Comparison of ENCODE assay signal across 10 mouse cellular contexts in genomic region chr6:129254949-129255602, GRCm38 (mm10). TPM values are rescaled to one million over a fixed set of nuclear protein-coding genes. Genes with fewer than 3 reads are reported as not detected.
DNase-seq lines count a peak whose midpoint lies in the region; ATAC-seq lines count a peak whose summit lies in the region.
"Had no signal": no experiment of that assay in that cellular context is flagged by ENCODE, and none has a peak within 500 bp of the region (broad histone marks: within the 10 kb centered on the region; RNA-seq: fewer than 3 reads in every experiment).

No protein-coding gene starts in this region.

- no peaks in the 10 kb centered on the region for H3K27me3 ChIP-seq in intestine, embryonic 14.5 days (replicated peaks; ENCODE audit: control insufficient read depth, insufficient read depth, low read length)
- H3K27me3 ChIP-seq in neural tube, embryonic 14.5 days (ENCODE audit: control insufficient read depth, insufficient read depth, low read length): no peaks in the 10 kb centered on the region
- H3K27me3 ChIP-seq: embryonic facial prominence, embryonic 15.5 days; liver, embryonic 15.5 days had no signal

- no peak overlapping the region for H3K4me2 ChIP-seq in intestine, embryonic 14.5 days (ENCODE audit: low read length)
- no peak overlapping the region for H3K4me2 ChIP-seq in neural tube, embryonic 14.5 days (ENCODE audit: low read depth, low read length)
- H3K4me2 ChIP-seq: embryonic facial prominence, embryonic 15.5 days; liver, embryonic 15.5 days had no signal

- WGBS in intestine, embryonic 14.5 days: 19% methylated on average over 4 of the region's 4 CpGs
- WGBS in neural tube, embryonic 14.5 days: 22% methylated on average over 4 of the region's 4 CpGs

- no peaks in the 10 kb centered on the region for H3K36me3 ChIP-seq in intestine, embryonic 14.5 days (ENCODE audit: control insufficient read depth, insufficient read depth, low read length)
- H3K36me3 ChIP-seq in neural tube, embryonic 14.5 days (ENCODE audit: control insufficient read depth, insufficient read depth, low read length): no peaks in the 10 kb centered on the region
- H3K36me3 ChIP-seq: embryonic facial prominence, embryonic 15.5 days; liver, embryonic 15.5 days had no signal

- peak; percentile 58 for DNase-seq in kidney, adult 9 months
- DNase-seq in kidney, adult 11 months: no peak
- peak; percentile 71 for DNase-seq in ES-CJ7 (ENCODE audit: low read depth, low spot score)
- no peak for DNase-seq in intestine, embryonic 14.5 days (ENCODE audit: low spot score)
- DNase-seq in right cerebral cortex, postnatal 10 days (ENCODE audit: low spot score in 2 of 2): no peak
- DNase-seq in ovary, postnatal 10 days (ENCODE audit: low spot score): no peak

- no peak overlapping the region for H3K27ac ChIP-seq in intestine, embryonic 14.5 days (ENCODE audit: low read depth)
- H3K27ac ChIP-seq in neural tube, embryonic 14.5 days (ENCODE audit: low read depth, low read length): no peak overlapping the region
- H3K27ac ChIP-seq: embryonic facial prominence, embryonic 15.5 days; liver, embryonic 15.5 days had no signal

- no peak overlapping the region for H3K9ac ChIP-seq in intestine, embryonic 14.5 days (ENCODE audit: low read length)
- H3K9ac ChIP-seq in neural tube, embryonic 14.5 days (replicated peaks; ENCODE audit: low read depth, low read length): no peak overlapping the region
- H3K9ac ChIP-seq: embryonic facial prominence, embryonic 15.5 days; liver, embryonic 15.5 days had no signal

- H3K4me1 ChIP-seq in intestine, embryonic 14.5 days (replicated peaks; ENCODE audit: control insufficient read depth, insufficient read depth, low read length): 0 out of 2 replicates have a peak, but pooled peaks cover 4% of the 10 kb centered on the region
- H3K4me1 ChIP-seq in neural tube, embryonic 14.5 days (ENCODE audit: control insufficient read depth, insufficient read depth, low read length): no peaks in the 10 kb centered on the region
- H3K4me1 ChIP-seq: embryonic facial prominence, embryonic 15.5 days; liver, embryonic 15.5 days had no signal

- H3K9me3 ChIP-seq in intestine, embryonic 14.5 days (ENCODE audit: control insufficient read depth, low read length): no peaks in the 10 kb centered on the region
- no peaks in the 10 kb centered on the region for H3K9me3 ChIP-seq in neural tube, embryonic 14.5 days (ENCODE audit: control insufficient read depth, low read length)
- H3K9me3 ChIP-seq: embryonic facial prominence, embryonic 15.5 days; liver, embryonic 15.5 days had no signal

- ATAC-seq in common myeloid progenitor, adult 5-6 weeks (replicated peaks; ENCODE audit: low read depth, poor library complexity, severe bottlenecking): peak; percentile 80
- peak; percentile 47; the same call in 1 of the 2 replicates for ATAC-seq in intestine, embryonic 14.5 days (replicated peaks; ENCODE audit: low FRiP score, low TSS enrichment, low read depth)
- ATAC-seq in neural tube, embryonic 14.5 days (ENCODE audit: low read depth): peak; percentile 61

- H3K4me3 ChIP-seq in intestine, embryonic 14.5 days (ENCODE audit: low read depth, low read length): no peak overlapping the region
- H3K4me3 ChIP-seq in neural tube, embryonic 14.5 days (ENCODE audit: low read depth, low read length): no peak overlapping the region
- H3K4me3 ChIP-seq: embryonic facial prominence, embryonic 15.5 days; liver, embryonic 15.5 days had no signal

RNA-seq across cellular contexts. Expression of gene Cd69, which starts 20.2 kb away (rescaled TPM):
- total RNA-seq in common myeloid progenitor, adult 5-6 weeks (2017): 245 and 273 TPM in 2 replicates
- 0.51 TPM in 1 of 2 replicates, not detected in the other for polyA plus RNA-seq in intestine, embryonic 14.5 days (2014; fragmentation: Nextera tagmentation; extraction: Ambion mirVana)
- not detected in 2 replicates for polyA plus RNA-seq in neural tube, embryonic 14.5 days (2014; fragmentation: Nextera tagmentation; extraction: Ambion mirVana)

Comparison
In these comparisons a context has a peak if more than half of its experiments do, and no peak if none do; other contexts are left out.
1. DNase-seq: peak in kidney, adult 9 months (single experiment) and ES-CJ7 (single experiment); none in kidney, adult 11 months (single experiment), intestine, embryonic 14.5 days (single experiment), right cerebral cortex, postnatal 10 days (0 of 2) and ovary, postnatal 10 days (single experiment).
2. Peak in every context shown above with its lines, with median percentiles within 50 percentile points of each other: ATAC-seq.